11 mouse cellular contexts compared by ENCODE assay signal in genomic region chr7:139398530-139399021, GRCm38 (mm10). TPM values are rescaled to one million over a fixed set of nuclear protein-coding genes. Genes with fewer than 3 reads are reported as not detected.
DNase-seq lines count a peak whose midpoint lies in the region; ATAC-seq and TF ChIP-seq lines count a peak whose summit lies in the region.
"Had no signal": no experiment of that assay in that cellular context is flagged by ENCODE, and none has a peak within 500 bp of the region (broad histone marks: within the 10 kb centered on the region; RNA-seq: fewer than 3 reads in every experiment).

No protein-coding gene starts in this region.

- DNase-seq in cerebellum, postnatal 14 days = peak; percentile 27 to 34
- DNase-seq in cerebellum, postnatal 4 days (ENCODE audit: low spot score in 2 of 2) = no peak
- peak; percentile 21 for DNase-seq in thymus, postnatal 4 days
- DNase-seq in thymus, postnatal 10 days (ENCODE audit: low spot score in 2 of 2) = no peak
- no peak for DNase-seq in lung, embryonic 14.5 days
- DNase-seq in left cerebral cortex, postnatal 10 days (ENCODE audit: extremely low spot score in 1 of 2, low spot score in 2 of 2) = no peak
- no peak for DNase-seq in layer of hippocampus, postnatal 14 days (ENCODE audit: low spot score in 2 of 2)
- no peak for DNase-seq in hindbrain, embryonic 14.5 days (ENCODE audit: low spot score)
- DNase-seq: heart, postnatal 36 days had no signal

- H3K4me2 ChIP-seq in lung, embryonic 14.5 days = no peak overlapping the region
- H3K4me2 ChIP-seq in hindbrain, embryonic 14.5 days (replicated peaks) = no peak overlapping the region
- H3K4me2 ChIP-seq: forebrain, embryonic 12.5 days had no signal

- TF ChIP-seq CTCF in lung, embryonic 14.5 days (IDR thresholded peaks at IDR 0.05; ENCODE audit: low read depth) = no peak

- no peaks in the 10 kb centered on the region for H3K27me3 ChIP-seq in lung, embryonic 14.5 days (ENCODE audit: insufficient read depth, low read length)
- H3K27me3 ChIP-seq in hindbrain, embryonic 14.5 days (ENCODE audit: control insufficient read depth, insufficient read depth, low read length) = no peaks in the 10 kb centered on the region
- H3K27me3 ChIP-seq: forebrain, embryonic 12.5 days had no signal

- H3K9ac ChIP-seq in lung, embryonic 14.5 days = no peak overlapping the region
- no peak overlapping the region for H3K9ac ChIP-seq in hindbrain, embryonic 14.5 days
- H3K9ac ChIP-seq: forebrain, embryonic 12.5 days; liver, embryonic 14.5 days had no signal

- no peaks in the 10 kb centered on the region for H3K36me3 ChIP-seq in lung, embryonic 14.5 days (ENCODE audit: insufficient read depth)
- no peaks in the 10 kb centered on the region for H3K36me3 ChIP-seq in hindbrain, embryonic 14.5 days (replicated peaks; ENCODE audit: control insufficient read depth, insufficient read depth)
- H3K36me3 ChIP-seq: forebrain, embryonic 12.5 days had no signal

- H3K27ac ChIP-seq in lung, embryonic 14.5 days (ENCODE audit: low read depth) = no peak overlapping the region
- H3K27ac ChIP-seq in hindbrain, embryonic 14.5 days = no peak overlapping the region
- H3K27ac ChIP-seq: forebrain, embryonic 12.5 days; liver, embryonic 14.5 days had no signal

- no peak overlapping the region for H3K4me3 ChIP-seq in lung, embryonic 14.5 days (ENCODE audit: low read depth, low read length)
- no peak overlapping the region for H3K4me3 ChIP-seq in hindbrain, embryonic 14.5 days (replicated peaks; ENCODE audit: low read length)
- H3K4me3 ChIP-seq: forebrain, embryonic 12.5 days had no signal

- peaks cover 26% of the 10 kb centered on the region for H3K4me1 ChIP-seq in lung, embryonic 14.5 days (ENCODE audit: insufficient read depth)
- peaks cover 10% of the 10 kb centered on the region; the same call in 1 of the 2 replicates for H3K4me1 ChIP-seq in hindbrain, embryonic 14.5 days (replicated peaks; ENCODE audit: control insufficient read depth, insufficient read depth, low read length)

- no peaks in the 10 kb centered on the region for H3K9me3 ChIP-seq in lung, embryonic 14.5 days (ENCODE audit: low read depth, low read length)
- H3K9me3 ChIP-seq in hindbrain, embryonic 14.5 days (ENCODE audit: control insufficient read depth, low read length) = no peaks in the 10 kb centered on the region
- H3K9me3 ChIP-seq: forebrain, embryonic 12.5 days had no signal

- WGBS in lung, embryonic 14.5 days = 57% methylated on average over 6 of the region's 6 CpGs
- WGBS in hindbrain, embryonic 14.5 days = 78% methylated on average over 6 of the region's 6 CpGs

- intact Hi-C loops in left cerebral cortex, postnatal 10 days (cut with DNase I) = loop anchor here (5.0 kb wide), 1 partner anchor 69 kb away; no protein-coding TSS in a partner anchor

- ATAC-seq in lung, embryonic 14.5 days (ENCODE audit: insufficient read depth) = peak; percentile 43; the same call in 1 of the 2 replicates
- no peak for ATAC-seq in hindbrain, embryonic 14.5 days (ENCODE audit: low FRiP score)

RNA-seq across cellular contexts. Expression of gene Inpp5a, which starts 9.7 kb away (rescaled TPM):
- 45.2 and 47.7 TPM in 2 replicates for polyA plus RNA-seq in lung, embryonic 14.5 days (2014; fragmentation: Nextera tagmentation; extraction: Ambion mirVana)
- 10 to 100 TPM; 43.3 to 44.4 TPM for total RNA-seq in left cerebral cortex, postnatal 10 days (2021)
- total RNA-seq in layer of hippocampus, postnatal 14 days (2021) = 10 to 100 TPM; 41.1 to 41.2 TPM
- 28.1 and 34.1 TPM in 2 replicates for polyA plus RNA-seq in hindbrain, embryonic 14.5 days (2014; fragmentation: Nextera tagmentation; extraction: Ambion mirVana)

Comparison
In these comparisons a context has a peak if more than half of its experiments do, and no peak if none do; other contexts are left out.
1. DNase-seq: peak in cerebellum, postnatal 14 days (2 of 2) and thymus, postnatal 4 days (single experiment); none in cerebellum, postnatal 4 days (0 of 2), thymus, postnatal 10 days (0 of 2), lung, embryonic 14.5 days (single experiment), left cerebral cortex, postnatal 10 days (0 of 2), layer of hippocampus, postnatal 14 days (0 of 2) and hindbrain, embryonic 14.5 days (single experiment).